Mouse (Mus musculus): ENCODE results near the gene Klk1b8.
"Not testable (repeated sequence)": the region's sequence is repeated elsewhere in the genome, so short reads cannot be mapped to it uniquely, and the experiment has no call there.

Klk1b8 gene

GRCm38 (mm10) chr7:43950364-43950763 lies at the start of gene Klk1b8:
Gene Klk1b8 (plus strand): TSS chr7:43950664.
- DNase-seq, result no peak

DNA sequence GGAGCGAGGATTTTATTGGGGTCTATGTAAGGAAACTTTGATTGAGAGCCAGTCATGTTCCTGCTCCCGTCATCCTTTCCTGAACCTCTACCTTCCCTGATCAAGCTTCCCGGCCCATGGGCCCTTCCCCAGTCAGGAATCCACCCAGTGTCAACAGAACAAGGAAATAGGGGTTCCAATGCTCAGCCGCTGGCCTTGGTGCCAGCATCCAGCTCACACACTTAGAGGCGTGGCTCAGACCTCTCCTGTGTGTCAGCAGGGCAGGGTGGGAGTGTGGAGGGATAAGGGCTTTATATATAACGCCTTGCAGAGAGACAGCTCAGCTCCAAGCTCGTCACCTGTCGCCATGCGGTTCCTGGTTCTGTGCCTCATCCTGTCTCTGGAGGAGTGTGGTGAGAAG lies 35.6 kb upstream of the Klk1b8 start:
- no peak for DNase-seq

DNA sequence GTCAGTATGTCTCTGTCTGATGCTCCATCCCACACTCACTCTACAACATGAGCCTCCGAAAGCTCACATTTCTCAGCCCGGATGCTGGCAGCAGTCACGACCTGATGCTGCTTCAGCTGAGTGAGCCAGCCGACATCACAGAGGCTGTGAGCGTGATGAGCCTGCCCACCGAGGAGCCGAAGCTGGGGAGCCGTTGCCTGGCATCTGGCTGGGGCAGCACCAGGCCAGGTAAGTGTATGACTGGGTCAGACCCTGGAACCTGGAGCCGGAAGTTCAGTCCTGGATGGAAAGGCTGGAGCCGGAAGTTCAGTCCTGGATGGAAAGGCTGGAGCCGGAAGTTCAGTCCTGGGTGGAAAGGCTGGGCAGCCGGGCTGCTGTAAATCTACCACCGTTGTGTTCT lies 32.0 kb upstream of the Klk1b8 start:
- DNase-seq, result no peak

DNA sequence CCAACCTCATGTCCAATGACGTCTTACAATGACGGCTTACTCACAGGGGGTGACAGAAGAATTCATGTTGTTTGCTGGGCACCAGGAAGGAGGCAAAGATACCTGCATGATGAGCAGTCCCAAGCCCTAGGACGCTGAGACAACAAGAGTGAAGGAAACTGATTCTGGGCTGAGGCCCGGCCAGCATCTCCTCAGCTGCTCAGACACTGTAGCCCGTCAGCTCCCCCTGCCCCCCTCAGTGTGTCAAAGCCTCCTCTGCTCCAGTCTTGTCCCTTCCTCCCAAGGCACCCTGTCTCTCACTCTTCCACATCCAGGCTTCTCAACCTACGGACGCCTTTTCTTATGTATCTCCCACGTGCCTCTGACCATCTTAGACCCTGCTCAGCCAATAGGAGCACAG lies 31.6 kb upstream of the Klk1b8 start:
- DNase-seq, result no peak

GRCm38 (mm10) chr7:43919559-43920451 lies 30.7 kb upstream of the Klk1b8 start:
- peak; percentile 79 for DNase-seq

DNA sequence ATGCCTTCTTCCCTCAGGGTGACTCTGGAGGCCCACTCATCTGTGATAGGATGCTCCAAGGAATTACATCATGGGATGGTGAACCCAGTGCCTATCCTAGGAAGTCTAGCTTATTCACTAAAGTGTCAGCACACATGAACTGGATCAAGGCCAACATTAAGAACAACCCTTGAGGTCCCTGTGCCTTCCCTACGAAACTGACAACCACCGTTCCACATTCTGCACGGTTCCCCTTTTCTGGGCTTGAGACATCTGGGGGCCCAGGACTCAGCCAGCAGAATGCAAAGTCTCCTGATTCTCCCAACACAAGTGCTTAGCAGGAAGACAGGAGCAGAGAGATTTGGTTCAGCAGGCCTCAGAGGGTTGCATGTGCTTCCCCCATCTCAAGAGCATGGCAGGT lies 29.9 kb upstream of the Klk1b8 start:
- DNase-seq, result no peak

DNA sequence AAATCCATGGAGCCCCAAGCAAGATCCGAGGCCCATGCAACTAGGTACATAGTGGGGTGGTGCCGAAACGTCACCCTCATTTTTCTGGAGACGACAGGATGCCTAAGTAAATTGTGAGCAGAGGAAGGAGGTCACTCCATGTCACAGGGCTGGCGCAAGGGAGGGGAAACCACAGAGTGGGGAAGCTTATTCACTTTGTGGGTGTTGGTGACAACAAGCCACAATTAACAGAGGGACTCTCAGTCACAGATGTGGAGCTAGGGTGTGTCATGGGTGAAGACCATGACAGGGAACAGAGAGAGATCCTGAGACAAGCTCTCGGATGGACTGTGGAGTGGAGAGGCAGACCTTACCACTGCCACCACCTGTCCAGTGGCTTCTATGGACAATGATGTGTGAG lies 29.4 kb upstream of the Klk1b8 start:
- DNase-seq, result no peak

DNA sequence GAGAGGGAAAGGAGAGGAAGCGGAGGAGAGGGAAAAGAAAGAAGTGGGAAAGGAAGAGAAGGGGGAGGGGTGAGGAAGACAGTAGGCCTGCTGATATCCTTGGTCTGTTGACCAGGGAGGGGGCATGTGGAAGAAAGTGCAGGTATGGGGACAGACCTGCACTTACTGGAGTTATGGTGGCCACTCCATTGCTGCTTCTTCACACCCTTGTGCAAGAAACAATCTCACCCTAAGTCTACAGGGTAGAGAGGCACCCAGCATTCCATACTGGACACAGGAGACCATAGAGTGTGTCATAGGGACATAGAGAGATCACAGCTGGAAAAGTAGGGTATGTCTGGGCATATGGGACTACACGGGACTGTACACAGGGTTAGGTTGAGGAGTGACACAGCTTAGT lies 28.5 kb upstream of the Klk1b8 start:
- DNase-seq, result no peak

DNA sequence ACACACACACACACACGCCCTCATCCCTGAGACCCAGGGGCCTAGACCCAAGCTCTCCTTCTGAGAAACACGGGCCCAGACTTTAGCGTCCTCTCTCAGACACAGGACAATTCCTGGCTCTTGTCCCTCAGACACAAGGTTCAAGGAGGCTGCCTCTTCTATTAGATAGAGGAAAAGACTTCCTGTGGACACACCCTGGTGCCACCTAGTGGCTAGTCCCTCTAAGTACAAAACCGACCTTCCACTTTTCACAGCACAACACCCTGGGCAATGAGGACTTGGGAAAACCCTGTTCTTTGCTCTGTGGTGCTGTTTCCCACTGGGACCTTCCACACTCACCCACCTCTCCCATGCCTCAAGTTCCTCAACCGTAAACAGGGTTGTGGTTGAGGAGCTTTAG lies 24.5 kb upstream of the Klk1b8 start:
- DNase-seq, result peak; percentile 36

- peak; percentile 45 for DNase-seq
Measured at GRCm38 (mm10) chr7:43928521-43928920, 21.9 kb upstream of the Klk1b8 start.

- DNase-seq, result no peak
Measured at GRCm38 (mm10) chr7:43932337-43932736, 18.1 kb upstream of the Klk1b8 start.

DNA sequence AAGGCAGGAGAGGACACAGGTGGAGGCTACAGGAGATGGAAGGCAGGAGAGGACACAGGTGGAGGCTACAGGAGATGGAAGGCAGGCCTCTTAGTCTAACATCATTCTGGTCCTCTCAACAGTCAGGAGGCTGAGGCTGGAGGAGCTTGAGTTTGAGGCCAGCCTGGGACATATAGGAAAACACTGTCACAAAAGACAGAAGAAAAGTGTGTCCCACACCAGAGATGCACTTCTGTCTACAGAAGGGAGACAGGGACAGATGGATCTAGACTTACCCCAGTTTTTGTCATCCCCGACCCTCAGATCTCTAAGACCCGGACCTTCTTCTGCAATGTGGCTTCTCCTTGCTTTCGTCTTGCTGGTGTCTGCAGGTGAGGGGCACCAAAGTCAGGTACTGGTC lies 17.0 kb upstream of the Klk1b8 start, which contains the start of gene Klk15:
Gene Klk15, plus strand, starts transcription at position 301 of the 400 bp plus-strand sequence.
- DNase-seq, result no peak

- no peak for DNase-seq
Measured at GRCm38 (mm10) chr7:43934747-43935146, 15.7 kb upstream of the Klk1b8 start.

DNA sequence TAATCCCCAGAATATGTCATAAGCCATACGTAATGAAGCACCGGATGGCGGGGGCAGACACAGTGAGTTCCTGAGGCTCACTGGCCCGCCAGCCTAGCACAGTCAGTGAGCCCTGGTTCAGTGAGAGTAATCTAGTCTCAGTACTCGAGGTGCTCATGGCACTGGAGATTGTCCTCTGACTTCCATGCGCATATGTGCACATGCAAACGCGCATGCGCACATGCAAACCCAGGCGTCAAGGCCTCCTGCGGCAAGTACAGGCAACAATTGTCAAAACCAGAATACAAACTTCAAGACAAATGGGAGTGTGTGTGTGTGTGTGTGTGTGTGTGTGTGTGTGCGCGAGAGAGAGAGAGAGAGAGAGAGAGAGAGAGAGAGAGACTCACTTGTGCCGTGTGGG lies 13.9 kb upstream of the Klk1b8 start:
- no peak for DNase-seq

- DNase-seq, result not testable (repeated sequence)
Measured at GRCm38 (mm10) chr7:43942293-43942692, 8.2 kb upstream of the Klk1b8 start.

DNA sequence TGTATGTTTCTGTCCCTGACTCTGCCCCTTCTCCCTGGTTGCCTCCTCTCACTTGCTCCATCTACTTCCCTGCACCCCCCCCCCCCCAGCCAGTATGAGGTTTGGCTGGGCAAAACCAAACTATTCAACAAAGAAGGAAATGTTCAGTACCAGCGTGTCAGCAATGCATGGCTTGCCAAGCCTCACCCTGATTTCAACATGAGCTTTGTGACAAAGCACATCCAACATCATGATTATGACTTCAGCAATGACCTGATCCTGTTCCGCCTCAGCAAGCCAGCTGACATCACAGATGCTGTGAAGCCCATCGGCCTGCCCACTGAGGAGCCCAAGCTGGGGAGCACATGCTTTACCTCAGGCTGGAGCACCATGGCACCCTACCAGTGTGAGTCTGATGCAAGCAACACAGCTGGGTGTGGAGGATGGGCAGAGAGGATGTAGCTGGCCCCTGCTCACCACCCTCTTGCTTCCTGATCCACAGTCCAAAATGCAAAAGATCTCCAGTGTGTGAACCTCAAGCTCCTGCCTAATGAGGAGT lies 5.7 kb upstream of the Klk1b8 start:
- DNase-seq, result no peak

DNA sequence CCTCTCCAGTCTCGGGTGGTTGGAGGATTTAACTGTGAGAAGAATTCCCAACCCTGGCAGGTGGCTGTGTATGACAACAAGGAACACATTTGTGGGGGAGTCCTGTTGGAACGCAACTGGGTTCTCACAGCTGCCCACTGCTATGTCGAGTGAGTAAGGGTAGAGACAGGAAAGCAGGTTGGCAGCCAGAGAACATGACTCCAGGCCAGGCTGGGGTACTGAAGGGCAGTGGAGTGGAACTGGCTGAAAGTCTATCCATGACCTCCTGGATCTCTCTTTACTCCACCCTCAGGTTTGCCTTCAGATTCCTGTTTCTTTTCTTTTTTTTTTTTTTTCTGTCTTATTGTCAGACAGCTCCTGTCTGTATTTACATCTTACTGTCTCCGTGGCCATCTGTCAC lies 2.2 kb downstream of the Klk1b8 start:
- DNase-seq, result no peak

DNA sequence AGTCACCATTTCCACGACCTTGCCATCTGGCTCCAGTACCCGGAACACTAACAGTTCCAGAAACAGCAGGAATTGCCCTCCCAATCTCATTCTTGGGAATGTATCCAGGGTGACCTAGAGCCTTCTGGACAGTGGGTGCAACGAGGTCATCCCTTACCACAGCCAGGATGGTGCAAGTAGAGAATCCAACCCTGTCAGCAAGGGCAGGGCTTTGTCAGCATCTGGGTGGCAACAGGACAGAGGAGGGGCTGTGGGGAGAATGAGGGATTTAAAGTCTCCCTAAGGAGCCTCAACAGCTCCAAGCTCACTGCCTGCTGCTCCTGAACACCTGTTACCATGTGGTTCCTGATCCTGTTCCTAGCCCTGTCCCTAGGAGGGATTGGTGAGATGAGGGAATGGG lies 16.0 kb downstream of the Klk1b8 start, which contains the start of gene Klk1b1:
Gene Klk1b1, plus strand, starts transcription at position 301 of the 400 bp plus-strand sequence.
- no peak for DNase-seq

DNA sequence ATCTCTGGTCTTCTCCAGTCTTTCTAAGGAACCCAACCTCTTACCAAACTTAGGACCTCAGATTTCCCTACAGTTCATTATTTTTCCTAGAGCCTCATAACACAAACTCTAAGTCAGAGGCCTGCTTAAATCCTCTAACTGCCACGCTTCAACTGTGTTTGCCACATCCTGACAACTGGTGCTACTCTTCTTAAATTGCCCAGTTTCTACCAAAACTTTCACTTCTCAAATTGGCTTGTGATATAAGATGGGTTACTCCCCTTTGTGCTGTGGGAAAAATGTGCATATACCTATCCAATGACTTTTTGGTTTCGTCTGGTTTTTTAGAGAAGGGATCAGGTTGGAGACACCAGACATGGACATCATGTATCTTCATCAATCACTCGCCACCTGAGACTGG lies 16.6 kb downstream of the Klk1b8 start:
- DNase-seq, result no peak

GRCm38 (mm10) chr7:43967612-43968011 lies 17.1 kb downstream of the Klk1b8 start:
- DNase-seq, result no peak

GRCm38 (mm10) chr7:43975761-43976160 lies 25.3 kb downstream of the Klk1b8 start, which contains the start of gene Klk1b9:
Gene Klk1b9 (plus strand): TSS chr7:43976061.
- DNase-seq, result not testable (repeated sequence)

DNA sequence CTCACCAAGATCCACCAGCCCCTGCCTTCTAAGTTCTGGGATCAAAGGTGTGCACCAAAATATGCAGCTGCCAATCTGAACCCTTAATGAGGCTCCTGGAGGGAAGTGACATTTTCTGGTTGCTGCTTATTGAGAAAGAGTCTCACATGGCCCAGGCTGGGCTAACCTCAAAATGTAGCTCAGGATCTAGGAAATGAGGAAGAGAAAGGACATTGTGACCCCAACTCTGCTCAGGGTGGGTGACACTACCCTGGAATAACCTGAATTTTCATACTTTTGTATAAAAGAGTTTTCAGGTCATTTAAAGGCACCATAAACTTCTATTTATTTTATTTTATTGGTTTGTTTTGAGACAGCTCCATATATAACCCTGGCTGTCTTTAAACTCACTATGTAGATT lies 35.2 kb downstream of the Klk1b8 start:
- DNase-seq, result no peak

DNA sequence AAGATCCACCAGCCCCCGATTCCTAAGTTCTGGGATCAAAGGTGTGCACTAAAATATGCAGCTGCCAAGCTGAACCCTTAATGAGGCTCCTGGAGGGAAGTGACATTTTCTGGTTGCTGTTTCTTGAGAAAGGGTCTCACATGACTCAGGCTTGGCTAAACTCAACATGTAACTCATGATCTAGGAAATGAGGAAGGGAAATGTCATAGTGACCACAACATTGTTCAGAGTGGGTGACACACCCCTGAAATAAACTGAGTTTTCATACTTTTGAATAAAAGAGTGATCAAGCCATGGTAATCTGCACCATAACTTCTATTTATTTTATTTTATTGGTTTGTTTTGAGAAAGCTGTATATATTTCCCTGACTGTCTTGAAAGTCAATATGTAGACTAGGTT lies 44.4 kb downstream of the Klk1b8 start:
- DNase-seq, result not testable (repeated sequence)

DNA sequence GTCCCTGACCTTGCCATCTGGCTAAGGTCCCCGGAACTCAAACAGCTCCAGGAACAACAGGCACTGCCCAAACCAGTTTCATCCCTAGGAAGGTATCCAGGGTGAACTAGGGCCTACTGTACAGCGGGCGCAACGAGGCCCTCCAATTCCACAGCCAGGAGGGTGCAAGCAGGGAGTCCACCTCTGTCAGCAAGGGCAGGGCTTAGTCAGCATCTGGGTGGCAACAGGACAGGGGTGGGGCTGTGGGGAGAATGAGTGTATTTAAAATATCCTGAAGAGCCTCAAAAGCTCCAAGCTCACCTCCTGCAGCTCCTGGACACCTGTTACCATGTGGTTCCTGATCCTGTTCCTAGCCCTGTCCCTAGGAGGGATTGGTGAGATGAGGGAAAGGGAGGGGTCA lies 45.1 kb downstream of the Klk1b8 start, which contains the start of gene Klk1b11:
Gene Klk1b11, plus strand, starts transcription at position 301 of the 400 bp plus-strand sequence.
- DNase-seq, result not testable (repeated sequence)

All from retina, postnatal 1 day (tissue).